Mouse (Mus musculus): ENCODE data around the gene Ccdc175.

DNA sequence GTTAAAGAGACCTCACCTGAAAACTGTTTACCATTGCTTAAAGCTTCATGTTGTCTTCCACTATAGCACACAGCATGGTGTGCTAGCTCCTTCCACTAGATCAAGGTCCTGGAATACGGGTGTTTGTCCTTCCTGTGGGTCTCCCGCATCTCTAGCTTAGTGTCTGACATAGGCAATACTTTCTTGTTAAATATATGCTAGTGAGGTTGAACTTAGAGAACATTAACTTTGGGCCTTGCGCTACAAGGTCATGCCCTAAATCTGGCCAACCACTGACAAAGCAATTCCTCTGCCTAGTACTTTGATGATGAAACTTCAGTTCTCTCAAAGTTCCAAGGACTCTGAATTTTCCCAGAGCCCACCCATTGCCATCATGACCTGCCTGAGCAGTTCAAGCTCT is 106.6 kb downstream of the Ccdc175 start:
- no peak for TF ChIP-seq CTCF (IDR thresholded peaks at IDR 0.05; ENCODE audit: borderline replicate concordance, insufficient read depth, low read length)
- no peak for TF ChIP-seq POLR2A (IDR thresholded peaks at IDR 0.05; ENCODE audit: low read depth, low read length)

All from embryonic fibroblast, embryonic 13.5 days (primary cell).